Mouse (Mus musculus): ENCODE results near the gene Nek7. TPM values are rescaled to one million over a fixed set of nuclear protein-coding genes. Genes with fewer than 3 reads are reported as not detected.

Gene Nek7
- polyA plus RNA-seq, 1 experiment from 2014 or later = 39.0 TPM

Other genes with a start within 250 kb of the Nek7 start
- 108 and 116 TPM in 2 replicates for gene Lhx9, start 228.4 kb upstream of the Nek7 start, polyA plus RNA-seq (2014; fragmentation: Nextera tagmentation; extraction: Ambion mirVana)
- gene 2310009B15Rik, start 236.7 kb upstream of the Nek7 start, polyA plus RNA-seq (2014; fragmentation: Nextera tagmentation; extraction: Ambion mirVana) = 54.2 and 60.4 TPM in 2 replicates

Measured in limb, embryonic 11.5 days (tissue).